Mouse (Mus musculus): Measurements from ENCODE around the gene Sertad3. TPM values are rescaled to one million over a fixed set of nuclear protein-coding genes. Genes with fewer than 3 reads are reported as not detected.

The Sertad3 gene
- 12.7 and 14.7 TPM in 2 replicates for polyA plus RNA-seq (2012; rRNA removed)

DNA sequence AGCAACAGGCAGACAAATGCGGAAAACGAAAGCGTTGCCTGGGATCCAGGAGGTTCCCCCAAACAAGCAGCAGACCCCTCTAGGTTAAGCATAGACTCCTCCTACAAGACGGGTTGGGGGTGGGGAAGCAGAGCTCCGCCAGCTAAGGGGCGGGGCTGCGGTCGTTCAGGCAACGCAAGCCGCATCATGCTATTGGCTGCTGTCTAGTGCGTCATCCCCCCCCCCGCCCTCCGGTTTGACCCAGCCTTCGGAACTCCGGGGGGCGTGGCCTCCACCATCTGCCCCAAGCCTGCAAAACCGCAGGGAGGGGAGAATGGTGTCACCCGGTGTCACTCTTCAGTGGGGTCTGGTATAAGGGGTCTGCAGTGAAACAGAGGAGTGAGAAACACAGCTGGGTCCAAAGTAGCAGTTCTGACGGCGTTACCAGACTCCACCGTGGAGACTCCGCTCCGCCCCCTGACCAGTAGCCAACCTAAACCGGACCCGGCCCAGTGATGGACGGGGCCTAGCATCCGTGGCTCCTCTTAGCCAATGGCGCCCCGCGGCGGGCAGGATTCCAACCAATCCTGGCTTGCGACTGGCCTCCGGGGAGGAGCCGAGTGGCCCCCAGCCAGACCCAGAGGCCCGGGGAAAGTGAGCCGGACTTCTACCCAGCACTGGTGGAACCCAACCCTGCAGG lies at the start of gene Sertad3:
TSS of gene Sertad3 (plus strand) at position 613 of the 679 bp plus-strand sequence.

DNA sequence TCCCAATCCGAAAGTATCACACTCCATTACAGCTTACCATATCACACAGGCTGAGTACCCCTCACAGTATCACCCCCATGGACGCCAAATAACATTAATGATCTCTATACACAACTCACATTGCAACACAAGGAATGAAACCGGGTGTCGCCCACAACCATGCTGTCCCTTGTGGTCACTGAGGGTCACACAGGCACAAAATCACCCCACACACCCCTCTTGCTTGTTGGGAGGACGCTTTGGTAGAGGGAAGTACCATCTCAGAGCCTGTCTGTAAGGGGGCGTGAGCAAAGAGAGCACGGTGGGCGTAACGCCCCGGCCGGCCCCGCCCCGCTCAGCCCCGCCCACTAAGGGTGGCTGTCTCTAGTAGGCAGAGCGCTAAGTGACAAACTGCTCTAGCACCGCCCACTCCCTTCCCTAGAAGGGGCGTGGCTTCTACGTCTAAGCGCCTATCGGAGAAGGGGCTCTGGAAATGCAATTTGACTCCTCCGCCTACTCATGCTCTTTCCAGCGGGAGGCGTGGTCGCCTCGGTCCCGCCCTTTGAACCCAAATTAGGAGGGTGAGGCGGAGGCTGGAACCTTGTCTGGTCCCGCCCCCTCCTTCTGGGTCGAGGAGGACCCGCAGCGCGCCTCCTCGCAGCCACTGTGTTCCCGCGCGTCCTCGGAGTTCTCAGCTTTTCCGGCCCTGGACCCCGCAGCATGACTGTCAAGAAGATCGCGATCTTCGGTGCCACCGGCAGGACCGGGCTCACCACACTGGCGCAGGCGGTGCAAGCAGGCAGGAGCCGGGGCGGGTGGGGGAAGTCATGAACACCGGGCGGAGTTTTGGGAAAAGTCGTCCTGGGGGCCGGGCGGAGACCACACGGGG lies 25.9 kb upstream of the Sertad3 start, which contains the start of the genes Sptbn4 and Blvrb:
TSS of gene Sptbn4 (minus strand) at position 268 of the 868 bp plus-strand sequence.
TSS of gene Blvrb (plus strand) at position 560 of the 868 bp plus-strand sequence.

DNA sequence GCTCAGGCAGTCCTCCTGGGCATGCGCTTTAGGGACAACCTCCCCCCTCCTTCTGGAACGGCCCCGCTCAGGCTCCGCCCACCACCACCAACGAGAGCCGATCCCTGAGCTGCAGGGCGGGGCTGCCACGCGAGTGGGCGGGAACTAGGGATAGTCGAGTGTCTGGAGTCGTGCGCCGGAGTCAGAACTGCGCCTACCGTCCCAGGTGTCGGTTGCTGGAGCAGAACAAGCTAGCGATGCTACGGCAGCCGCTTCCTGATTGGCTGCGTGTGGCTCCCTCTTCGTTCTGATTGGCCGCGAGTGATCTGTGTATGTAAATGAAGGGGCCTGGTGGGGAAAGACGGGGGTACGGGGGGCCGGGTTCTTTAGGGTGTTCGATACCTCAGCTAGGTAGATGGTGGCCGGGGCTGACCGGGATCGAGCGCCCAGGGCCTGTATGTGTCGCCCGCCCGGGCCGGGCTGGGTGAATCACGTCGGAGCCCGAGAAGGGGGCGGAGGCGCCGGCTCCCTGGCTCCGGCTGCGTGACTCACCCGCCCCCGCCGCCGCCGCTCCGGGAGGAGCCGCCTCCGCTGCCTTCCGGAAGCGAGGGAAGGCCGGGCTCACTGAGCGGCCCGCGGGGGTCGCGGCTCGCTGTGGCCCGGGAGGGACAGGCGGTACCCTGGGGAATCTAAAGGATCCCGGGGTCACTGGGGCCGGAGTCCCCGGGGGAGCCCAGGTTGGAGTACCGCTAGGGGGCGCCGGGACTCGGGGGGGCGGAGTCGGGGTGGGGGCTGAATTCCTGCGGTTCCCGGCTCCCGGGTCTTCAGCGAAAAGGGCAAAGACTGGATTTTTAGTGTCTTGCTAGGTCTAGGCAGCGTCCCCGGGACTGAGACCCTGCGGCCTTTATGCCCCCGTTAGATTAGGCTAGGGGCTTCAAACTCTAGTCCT lies 13.5 kb downstream of the Sertad3 start, which contains the start of gene Sertad1:
TSS of gene Sertad1 (plus strand) at position 141 of the 928 bp plus-strand sequence.

DNA sequence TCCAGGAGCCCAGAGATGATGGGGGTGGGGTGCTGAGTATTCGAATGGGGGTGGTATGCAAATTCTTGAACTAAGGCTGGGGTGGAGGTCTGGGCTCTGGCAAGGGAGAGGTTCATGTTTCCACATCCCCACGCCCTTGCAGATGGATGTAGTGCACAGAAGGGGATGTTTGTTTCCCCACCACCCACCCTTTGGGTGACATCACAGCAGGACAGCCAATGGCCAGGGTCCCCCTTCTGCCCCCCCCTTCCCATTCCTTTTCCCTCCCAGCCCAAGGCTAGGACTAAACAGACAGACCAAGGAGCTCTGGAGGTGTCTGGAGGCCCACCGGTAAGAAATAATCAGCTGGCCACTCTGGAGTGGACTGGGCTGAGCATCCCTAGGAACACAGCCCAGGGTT lies 25.5 kb downstream of the Sertad3 start, which contains the start of gene Prx:
TSS of gene Prx (plus strand) at position 289 of the 400 bp plus-strand sequence.

DNA sequence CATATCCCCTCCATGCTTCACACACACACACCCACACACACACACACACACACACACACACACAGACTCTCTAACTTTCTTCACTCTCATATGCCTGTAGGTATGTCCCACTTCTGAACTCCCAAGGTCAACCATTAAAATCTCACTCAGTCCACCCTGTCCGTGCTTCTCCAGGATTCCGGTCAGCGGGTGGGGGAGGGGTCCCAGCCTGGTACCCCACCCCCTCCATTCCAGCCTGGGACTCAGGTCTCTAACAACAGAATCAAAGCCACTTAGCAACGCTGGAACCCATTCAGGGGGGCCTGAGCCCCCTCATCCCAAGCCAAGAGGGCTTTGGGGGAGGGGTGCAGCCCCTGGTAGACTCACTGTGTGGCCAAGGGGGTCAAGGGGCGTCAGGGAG lies 49.4 kb downstream of the Sertad3 start, which contains the start of gene Hipk4:
TSS of gene Hipk4 (plus strand) at position 301 of the 400 bp plus-strand sequence.

Other genes with a start within 250 kb of the Sertad3 start
- gene Itpkc, start 245.1 kb upstream of the Sertad3 start, polyA plus RNA-seq (2012; rRNA removed): 15.9 and 18.5 TPM in 2 replicates
- gene Coq8b, start 240.7 kb upstream of the Sertad3 start, polyA plus RNA-seq (2012; rRNA removed): 84.4 and 102 TPM in 2 replicates
- gene Numbl, start 215.3 kb upstream of the Sertad3 start, polyA plus RNA-seq (2012; rRNA removed): 86.9 and 94.3 TPM in 2 replicates
- 441 and 545 TPM in 2 replicates for gene Ltbp4, start 136.1 kb upstream of the Sertad3 start, polyA plus RNA-seq (2012; rRNA removed)
- gene Shkbp1, start 117.7 kb upstream of the Sertad3 start, polyA plus RNA-seq (2012; rRNA removed): 86.6 and 97.9 TPM in 2 replicates
- 0.63 TPM in 1 of 2 replicates, not detected in the other for gene Gm20479, start 116.3 kb upstream of the Sertad3 start, polyA plus RNA-seq (2012; rRNA removed)
- 0.48 and 0.73 TPM in 2 replicates for gene Sptbn4, start 26.1 kb upstream of the Sertad3 start, polyA plus RNA-seq (2012; rRNA removed)
- 144 and 146 TPM in 2 replicates for gene Blvrb, start 25.8 kb upstream of the Sertad3 start, polyA plus RNA-seq (2012; rRNA removed)
- 51.6 and 54.1 TPM in 2 replicates for gene Sertad1, start 13.1 kb downstream of the Sertad3 start, polyA plus RNA-seq (2012; rRNA removed)
- 3.2 and 3.5 TPM in 2 replicates for gene Prx, start 25.6 kb downstream of the Sertad3 start, polyA plus RNA-seq (2012; rRNA removed)
- 2.8 and 2.9 TPM in 2 replicates for gene Hipk4, start 49.5 kb downstream of the Sertad3 start, polyA plus RNA-seq (2012; rRNA removed)
- gene Pld3, start 79.5 kb downstream of the Sertad3 start, polyA plus RNA-seq (2012; rRNA removed): 235 and 281 TPM in 2 replicates
- gene 2310022A10Rik, start 79.5 kb downstream of the Sertad3 start, polyA plus RNA-seq (2012; rRNA removed): 40.4 and 41.2 TPM in 2 replicates
- gene Akt2, start 117.8 kb downstream of the Sertad3 start, polyA plus RNA-seq (2012; rRNA removed): 111 and 122 TPM in 2 replicates
- not detected in 2 replicates for gene Ttc9b, start 180.1 kb downstream of the Sertad3 start, polyA plus RNA-seq (2012; rRNA removed)
- gene Map3k10, start 200.8 kb downstream of the Sertad3 start, polyA plus RNA-seq (2012; rRNA removed): 54.5 and 69.7 TPM in 2 replicates
- 0.47 and 0.76 TPM in 2 replicates for gene Zfp607b, start 215.6 kb downstream of the Sertad3 start, polyA plus RNA-seq (2012; rRNA removed)

Measured in ovary, adult 2 months (tissue).